Mouse (Mus musculus) adrenal gland, postnatal 25 days (tissue): ENCODE data around the gene Cux1. TPM values are rescaled to one million over a fixed set of nuclear protein-coding genes. Genes with fewer than 3 reads are reported as not detected.

Experiments used
- DNase-seq: peaks from one replicate; pipeline ENCODE4 v3.0.0; 2021; ENCODE audit warnings: mixed read lengths
- total RNA-seq: library from RNA; stranded (reverse); gene quantifications from 2 replicates; pipeline ENCODE4 v1.2.3, GENCODE M21; 2021

The Cux1 gene
- total RNA-seq, 1 experiment from 2014 or later: 109 TPM

GRCm38 (mm10) chr5:136372276-136372675 is 195.0 kb downstream of the Cux1 start:
- peak; percentile 22 for DNase-seq

GRCm38 (mm10) chr5:136363421-136363820 is 203.9 kb downstream of the Cux1 start:
- DNase-seq: no peak

GRCm38 (mm10) chr5:136362473-136363230 is 204.6 kb downstream of the Cux1 start:
- DNase-seq: no peak

- DNase-seq: no peak
Observed at GRCm38 (mm10) chr5:136362021-136362420, 205.3 kb downstream of the Cux1 start.

GRCm38 (mm10) chr5:136357227-136357626 is 210.1 kb downstream of the Cux1 start:
- no peak for DNase-seq

GRCm38 (mm10) chr5:136355583-136356126 is 211.6 kb downstream of the Cux1 start:
- DNase-seq: no peak

- DNase-seq: peak; percentile 21
Observed at GRCm38 (mm10) chr5:136354729-136355128, 212.6 kb downstream of the Cux1 start.

GRCm38 (mm10) chr5:136353114-136353513 is 214.2 kb downstream of the Cux1 start:
- no peak for DNase-seq

GRCm38 (mm10) chr5:136343156-136343890 is 224.0 kb downstream of the Cux1 start:
- DNase-seq: no peak

GRCm38 (mm10) chr5:136336798-136337527 is 230.3 kb downstream of the Cux1 start:
- DNase-seq: no peak

- no peak for DNase-seq
Observed at GRCm38 (mm10) chr5:136335681-136336080, 231.6 kb downstream of the Cux1 start.

GRCm38 (mm10) chr5:136334780-136335179 is 232.5 kb downstream of the Cux1 start:
- DNase-seq: no peak

- DNase-seq: no peak
Observed at GRCm38 (mm10) chr5:136334051-136334450, 233.2 kb downstream of the Cux1 start.

GRCm38 (mm10) chr5:136332786-136333462 is 234.4 kb downstream of the Cux1 start:
- no peak for DNase-seq

- DNase-seq: no peak
Observed at GRCm38 (mm10) chr5:136327736-136328135, 239.6 kb downstream of the Cux1 start.

GRCm38 (mm10) chr5:136326626-136327025 is 240.7 kb downstream of the Cux1 start:
- DNase-seq: no peak

- peak; percentile 17 for DNase-seq
Observed at GRCm38 (mm10) chr5:136324506-136324905, 242.8 kb downstream of the Cux1 start.

GRCm38 (mm10) chr5:136321378-136321777 is 245.9 kb downstream of the Cux1 start:
- no peak for DNase-seq

- no peak for DNase-seq
Observed at GRCm38 (mm10) chr5:136312566-136312965, 254.7 kb downstream of the Cux1 start.

GRCm38 (mm10) chr5:136312166-136312565 is 255.1 kb downstream of the Cux1 start:
- peak; percentile 34 for DNase-seq

GRCm38 (mm10) chr5:136306254-136306653 is 261.0 kb downstream of the Cux1 start:
- DNase-seq: no peak

- DNase-seq: no peak
Observed at GRCm38 (mm10) chr5:136303409-136303983, 263.8 kb downstream of the Cux1 start.
